Mouse (Mus musculus) midbrain, embryonic 11.5 days (tissue): ENCODE data around the gene E2f6. TPM values are rescaled to one million over a fixed set of nuclear protein-coding genes. Genes with fewer than 3 reads are reported as not detected.

Source experiments
- ATAC-seq: fragments of 200-750 bp; cut with Nextera tagmentation; 2 replicates; pipeline ENCODE4 v1.8.0; 2017; ENCODE audit warnings: moderate TSS enrichment, moderate library complexity; ENCODE audit not compliant: low FRiP score
- DNase-seq: peaks from one replicate; pipeline ENCODE4 v3.0.0; 2015; ENCODE audit warnings: low spot score; ENCODE audit errors: missing footprints
- H3K27ac ChIP-seq: fragments of 300-500 bp; sonication (generic); 2 replicates; pipeline ENCODE4 v1.5.1; 2014; ENCODE audit warnings: low read depth, low read length
- H3K27me3 ChIP-seq: fragments of 300-500 bp; sonication (generic); 2 replicates; pipeline ENCODE4 v1.6.1; 2014; ENCODE audit warnings: mild to moderate bottlenecking, low read length, moderate library complexity, mixed read lengths; ENCODE audit not compliant: control insufficient read depth, insufficient read depth
- H3K36me3 ChIP-seq: fragments of 300-500 bp; sonication (generic); 2 replicates; pipeline ENCODE4 v1.6.1; 2014; ENCODE audit warnings: mild to moderate bottlenecking, low read length, moderate library complexity, mixed read lengths; ENCODE audit not compliant: control insufficient read depth, insufficient read depth
- H3K4me1 ChIP-seq: fragments of 300-500 bp; sonication (generic); 2 replicates; pipeline ENCODE4 v1.6.1; 2014; ENCODE audit warnings: low read length; ENCODE audit not compliant: control insufficient read depth, insufficient read depth
- H3K4me2 ChIP-seq: fragments of 300-500 bp; sonication (generic); 2 replicates; pipeline ENCODE4 v1.6.1; 2014; ENCODE audit warnings: mild to moderate bottlenecking, moderate library complexity
- H3K4me3 ChIP-seq: fragments of 300-500 bp; sonication (generic); 2 replicates; pipeline ENCODE4 v1.5.1; 2014; ENCODE audit warnings: low read depth, low read length
- H3K9ac ChIP-seq: fragments of 300-500 bp; sonication (generic); 2 replicates; pipeline ENCODE4 v1.6.1; 2014; ENCODE audit warnings: low read length
- H3K9me3 ChIP-seq: fragments of 300-500 bp; sonication (generic); 2 replicates; pipeline ENCODE4 v1.6.1; 2016; ENCODE audit warnings: low read length; ENCODE audit not compliant: control insufficient read depth
- WGBS: fragments of 180-500 bp; shearing (Covaris S2); extraction: QIAGEN DNeasy Blood & Tissue Kit; methylation state at CpG from one replicate; pipeline ENCODE4 v1.1.7; 2014; 5-methylcytosine and 5-hydroxymethylcytosine counted together
- polyA plus RNA-seq: library from polyadenylated mRNA; unstranded; fragments of >200 nt; fragmentation: Nextera tagmentation; extraction: Ambion mirVana; gene quantifications from 2 replicates; pipeline ENCODE4 v1.2.1, GENCODE M21; 2014

The E2f6 gene
- polyA plus RNA-seq, 1 experiment from 2014 or later: 85.1 TPM

DNA sequence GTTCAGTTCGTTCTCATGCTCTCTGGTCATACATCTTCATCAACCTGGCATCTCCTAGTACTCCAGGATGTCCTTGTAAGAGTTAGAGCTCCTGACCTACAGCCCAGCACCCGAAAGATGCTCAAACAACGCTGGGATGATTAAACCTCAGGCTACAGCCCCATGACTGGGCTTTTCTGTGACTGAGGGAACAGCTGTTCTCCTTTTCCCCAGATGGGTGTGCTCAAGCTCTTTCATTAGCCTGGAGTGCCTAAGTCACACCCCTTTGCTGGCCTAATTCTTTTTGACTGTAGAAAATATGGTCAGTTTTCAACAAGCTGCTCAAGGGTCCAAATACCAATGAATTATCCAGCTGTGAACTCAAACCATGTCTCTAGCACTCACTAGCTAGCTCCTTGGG lies 2.7 kb upstream of the E2f6 start:
- ATAC-seq (no peak), DNase-seq (no peak)
- H3K4me2 ChIP-seq: no peak overlapping the region
- H3K9ac ChIP-seq: no peak overlapping the region
- peaks cover 4% of the 10 kb centered on the region; the same call in 1 of the 2 replicates for H3K27me3 ChIP-seq
- 55% methylated on average over 3 of the region's 3 CpGs for WGBS
- H3K4me1 ChIP-seq: peaks cover 30% of the 10 kb centered on the region
- no peaks in the 10 kb centered on the region for H3K36me3 ChIP-seq
- no peak overlapping the region for H3K4me3 ChIP-seq
- H3K9me3 ChIP-seq: no peaks in the 10 kb centered on the region
- H3K27ac ChIP-seq: no peak overlapping the region

DNA sequence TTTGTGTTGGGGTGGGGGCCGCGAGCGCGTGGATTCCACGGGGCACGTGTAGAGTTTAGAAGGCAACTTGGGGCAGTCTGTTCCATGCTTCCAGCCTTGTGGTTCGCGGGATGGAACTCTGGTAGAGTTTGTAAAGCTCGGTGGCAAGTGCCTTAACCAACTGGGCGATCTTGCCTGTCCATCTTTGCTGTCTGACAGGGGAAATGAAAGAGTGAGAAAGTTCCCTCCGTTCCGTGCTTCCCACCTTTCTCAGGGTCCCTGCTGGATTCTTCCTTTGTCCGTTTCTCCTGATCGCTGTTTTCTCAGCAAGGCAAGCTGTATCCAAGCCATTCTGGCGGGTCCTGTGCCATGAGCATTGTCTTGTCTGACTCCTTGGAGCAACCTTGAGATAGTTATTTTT lies 714 bp downstream of the E2f6 start:
- Histone ChIP-seq H3K9ac (peak overlapping the region; percentile 94), H3K4me1 (peaks cover 11% of the 10 kb centered on the region), H3K4me3 (peak overlapping the region; percentile 82), H3K36me3 (no peaks in the 10 kb centered on the region), H3K9me3 (no peaks in the 10 kb centered on the region), H3K27ac (no peak overlapping the region), H3K4me2 (peak overlapping the region; percentile 87), H3K27me3 (peaks cover 4% of the 10 kb centered on the region; the same call in 1 of the 2 replicates)
- 7% methylated on average over 15 of the region's 15 CpGs for WGBS
- ATAC-seq: peak; percentile 23; the same call in 1 of the 2 replicates
- peak; percentile 95 for DNase-seq

GRCm38 (mm10) chr12:16817147-16817546 lies 6.4 kb downstream of the E2f6 start:
- Histone ChIP-seq H3K4me3 (no peak overlapping the region), H3K4me1 (peaks cover 14% of the 10 kb centered on the region; the same call in 1 of the 2 replicates), H3K36me3 (peaks cover 14% of the 10 kb centered on the region; the same call in 1 of the 2 replicates), H3K9ac (no peak overlapping the region), H3K27me3 (no peaks in the 10 kb centered on the region), H3K9me3 (no peaks in the 10 kb centered on the region), H3K27ac (no peak overlapping the region), H3K4me2 (no peak overlapping the region)
- no peak for DNase-seq
- WGBS: 91% methylated on average over 4 of the region's 4 CpGs
- no peak for ATAC-seq

GRCm38 (mm10) chr12:16818513-16818912 lies 7.8 kb downstream of the E2f6 start:
- no peak overlapping the region for H3K4me2 ChIP-seq
- ATAC-seq: peak; percentile 77
- WGBS: 34% methylated on average over 11 of the region's 11 CpGs

GRCm38 (mm10) chr12:16820761-16821160 lies 10.0 kb downstream of the E2f6 start:
- 68% methylated on average over 7 of the region's 7 CpGs for WGBS
- H3K9me3 ChIP-seq: no peaks in the 10 kb centered on the region
- ATAC-seq (0 out of 2 replicates have a peak, but pooled peaks have one; percentile 20), DNase-seq (no peak)
- H3K27ac ChIP-seq: peak overlapping the region; percentile 3; the same call in 1 of the 2 replicates
- H3K36me3 ChIP-seq: peaks cover 24% of the 10 kb centered on the region
- H3K4me2 ChIP-seq: no peak overlapping the region
- H3K4me1 ChIP-seq: peaks cover 13% of the 10 kb centered on the region; the same call in 1 of the 2 replicates
- no peak overlapping the region for H3K4me3 ChIP-seq
- H3K27me3 ChIP-seq: no peaks in the 10 kb centered on the region
- H3K9ac ChIP-seq: no peak overlapping the region

More at GRCm38 (mm10) chr12:16818513-16818912, 7.8 kb downstream of the E2f6 start:
- H3K9ac ChIP-seq: no peak overlapping the region
- no peak for DNase-seq
- H3K4me3 ChIP-seq: no peak overlapping the region
- H3K27me3 ChIP-seq: no peaks in the 10 kb centered on the region
- no peaks in the 10 kb centered on the region for H3K9me3 ChIP-seq
- peaks cover 18% of the 10 kb centered on the region; the same call in 1 of the 2 replicates for H3K36me3 ChIP-seq
- peak overlapping the region; percentile 40 for H3K27ac ChIP-seq
- H3K4me1 ChIP-seq: peaks cover 13% of the 10 kb centered on the region; the same call in 1 of the 2 replicates

DNA sequence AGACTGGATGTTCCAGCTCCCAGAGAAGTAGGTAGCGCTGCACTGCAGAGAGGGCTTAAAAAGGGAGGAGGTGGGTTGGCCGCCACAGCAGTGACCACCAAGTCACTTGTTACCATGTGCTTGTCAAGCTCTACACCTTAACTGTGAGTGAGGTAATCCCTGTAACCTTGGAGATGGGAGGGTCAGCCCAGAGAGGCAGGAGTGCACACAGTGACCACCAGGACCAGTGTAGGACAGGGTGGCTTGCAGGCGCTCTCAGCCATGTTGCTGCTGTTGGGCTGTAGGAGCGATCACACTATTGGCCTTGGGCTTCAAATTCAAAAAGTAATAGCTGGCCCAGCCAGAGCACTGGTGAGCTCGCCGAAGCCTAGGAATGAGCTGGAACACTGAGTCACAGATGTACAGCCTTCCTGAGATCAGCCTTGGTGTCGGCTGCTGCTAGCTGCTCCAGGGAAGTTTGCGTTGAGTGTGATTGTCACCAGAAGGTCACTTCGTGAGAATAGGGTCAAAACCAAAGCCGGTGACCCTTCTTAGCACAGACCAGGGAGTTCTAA lies 11.5 kb downstream of the E2f6 start:
- 91% methylated on average over 10 of the region's 10 CpGs for whole genome bisulfite sequencing
- peaks cover 20% of the 10 kb centered on the region for H3K36me3 ChIP-seq
- no peak overlapping the region for H3K27ac ChIP-seq
- peaks cover 13% of the 10 kb centered on the region; the same call in 1 of the 2 replicates for H3K4me1 ChIP-seq
- ATAC-seq (no peak), DNase-seq (no peak)
- H3K4me3 ChIP-seq: no peak overlapping the region
- H3K4me2 ChIP-seq: no peak overlapping the region
- H3K9me3 ChIP-seq: no peaks in the 10 kb centered on the region
- no peak overlapping the region for H3K9ac ChIP-seq
- H3K27me3 ChIP-seq: no peaks in the 10 kb centered on the region

DNA sequence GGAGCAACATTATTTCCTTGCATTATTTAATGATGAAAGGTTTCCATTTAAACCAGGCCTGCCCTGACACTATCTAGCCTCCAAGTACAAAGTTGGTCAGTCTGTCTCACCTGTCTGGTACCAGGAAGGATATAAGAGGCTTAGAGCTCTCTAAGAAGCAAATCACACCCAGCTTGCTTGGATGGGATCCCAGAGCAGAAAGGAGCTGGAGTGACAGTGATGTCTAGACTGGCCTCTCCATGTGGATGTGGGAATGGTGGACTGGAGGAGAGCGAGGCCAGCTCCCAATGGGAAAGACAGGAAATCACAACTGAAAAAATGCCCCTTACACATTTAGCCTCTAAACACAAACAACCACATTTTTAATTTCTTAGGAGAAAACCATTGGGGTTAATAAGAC lies 12.9 kb downstream of the E2f6 start:
- Histone ChIP-seq H3K36me3 (peaks cover 19% of the 10 kb centered on the region), H3K27me3 (no peaks in the 10 kb centered on the region), H3K4me3 (no peak overlapping the region), H3K27ac (no peak overlapping the region), H3K4me2 (no peak overlapping the region), H3K9ac (no peak overlapping the region), H3K9me3 (no peaks in the 10 kb centered on the region), H3K4me1 (peaks cover 8% of the 10 kb centered on the region; the same call in 1 of the 2 replicates)
- WGBS: 100% methylated on average over 1 of the region's 1 CpGs
- DNase-seq (no peak), ATAC-seq (no peak)

GRCm38 (mm10) chr12:16828505-16828904 lies 17.7 kb downstream of the E2f6 start:
- no peak for ATAC-seq
- Histone ChIP-seq H3K27ac (no peak overlapping the region), H3K4me3 (no peak overlapping the region), H3K4me2 (no peak overlapping the region), H3K9me3 (no peaks in the 10 kb centered on the region), H3K4me1 (no peaks in the 10 kb centered on the region), H3K27me3 (no peaks in the 10 kb centered on the region), H3K36me3 (peaks cover 6% of the 10 kb centered on the region), H3K9ac (no peak overlapping the region)
- no peak for DNase-seq
- 92% methylated on average over 6 of the region's 6 CpGs for WGBS

GRCm38 (mm10) chr12:16829785-16830184 lies 19.0 kb downstream of the E2f6 start:
- 81% methylated on average over 2 of the region's 2 CpGs for WGBS
- H3K4me1 ChIP-seq: no peaks in the 10 kb centered on the region
- no peaks in the 10 kb centered on the region for H3K9me3 ChIP-seq
- no peak overlapping the region for H3K27ac ChIP-seq
- no peak for DNase-seq
- peaks cover 3% of the 10 kb centered on the region for H3K36me3 ChIP-seq
- H3K4me3 ChIP-seq: no peak overlapping the region
- no peak overlapping the region for H3K4me2 ChIP-seq
- no peak for ATAC-seq
- no peaks in the 10 kb centered on the region for H3K27me3 ChIP-seq
- H3K9ac ChIP-seq: no peak overlapping the region
